Mouse (Mus musculus) G1E (cell line): ENCODE measurements around the gene 1810062G17Rik. TPM values are rescaled to one million over a fixed set of nuclear protein-coding genes. Genes with fewer than 3 reads are reported as not detected.

Source experiments
- ATAC-seq: 2 replicates; pipeline ENCODE4 v1.8.0; 2016; ENCODE audit warnings: mild to moderate bottlenecking; ENCODE audit not compliant: insufficient number of reproducible peaks, poor library complexity, low FRiP score, severe bottlenecking; ENCODE audit errors: extremely low read depth
- DNase-seq: peaks from one replicate; pipeline ENCODE4 v3.0.0; 2012; ENCODE audit warnings: low spot score
- H3K27me3 ChIP-seq: 2 replicates; pipeline ENCODE4 v1.6.1; 2012; ENCODE audit warnings: mild to moderate bottlenecking, low read length, inconsistent platforms; ENCODE audit not compliant: insufficient read depth
- H3K36me3 ChIP-seq: replicated peaks from 2 replicates; pipeline ENCODE3; 2012; ENCODE audit warnings: mild to moderate bottlenecking, inconsistent platforms
- H3K4me1 ChIP-seq: 2 replicates; pipeline ENCODE4 v1.6.1; 2012; ENCODE audit warnings: low read depth, low read length, inconsistent platforms, mixed read lengths; ENCODE audit not compliant: insufficient read depth
- H3K4me3 ChIP-seq: 2 replicates; pipeline ENCODE4 v1.5.1; 2012; ENCODE audit warnings: low read depth, mild to moderate bottlenecking, inconsistent platforms, low read length, moderate library complexity, mixed read lengths
- H3K9me3 ChIP-seq: replicated peaks from 2 replicates; pipeline ENCODE4 v1.6.1; 2012; ENCODE audit warnings: inconsistent platforms
- CTCF ChIP-seq: IDR thresholded peaks from 2 replicates; pipeline ENCODE4 v1.5.1; 2012; ENCODE audit warnings: low read depth, low read length, inconsistent platforms, mixed read lengths
- GATA1 ChIP-seq: IDR thresholded peaks from 2 replicates; pipeline ENCODE4 v1.6.1; 2012; ENCODE audit warnings: borderline replicate concordance, low read length, inconsistent platforms, mixed read lengths
- GATA2 ChIP-seq: IDR thresholded peaks from 2 replicates; pipeline ENCODE4 v1.6.1; 2012; ENCODE audit warnings: low read depth, low read length, inconsistent platforms, borderline replicate concordance
- POLR2AphosphoS5 ChIP-seq: IDR thresholded peaks from 2 replicates; pipeline ENCODE4 v1.6.1; 2012; ENCODE audit warnings: low read depth, low read length, inconsistent platforms; ENCODE audit not compliant: insufficient replicate concordance
- TAL1 ChIP-seq: conservative IDR thresholded peaks from 2 replicates; pipeline ENCODE4 v1.6.1; 2012; ENCODE audit warnings: low read depth, low read length, inconsistent platforms, mixed read lengths
- polyA plus RNA-seq: library from polyadenylated mRNA; stranded (reverse); fragments of >175 nt; gene quantifications from 2 replicates; pipeline ENCODE4 v1.2.3, GENCODE M21; 2012
- total RNA-seq, 2 experiments: library from RNA; stranded (forward) in 1 of 2; stranded (reverse) in 1 of 2; fragments of 200-1000 nt in 1 of 2; fragments of >200 nt in 1 of 2; fragmentation: Nextera tagmentation in 1 of 2; gene quantifications; 2 replicates each; pipeline ENCODE4 v1.2.3; 2014 to 2017

The 1810062G17Rik gene
- total and polyA plus RNA-seq, 3 experiments, result 0.44 TPM; not detected in 2

DNA sequence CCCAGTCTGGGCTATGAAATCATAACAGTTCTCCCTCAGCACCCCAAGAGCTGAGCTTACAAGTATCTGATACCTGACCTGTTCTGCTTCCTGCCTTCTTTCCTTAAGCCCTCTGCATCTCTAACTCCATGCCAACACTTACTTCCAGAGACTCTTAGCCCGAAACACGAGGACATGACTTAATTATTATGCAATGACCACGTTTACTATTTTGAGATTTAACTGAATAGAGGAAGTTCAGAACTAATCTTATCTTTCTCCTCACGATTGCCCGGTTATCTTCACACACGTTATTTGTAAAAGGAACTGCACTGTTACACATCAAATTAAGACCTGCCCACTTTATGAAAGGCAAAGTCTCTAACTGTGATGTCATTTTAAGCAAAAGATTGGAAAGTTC is 28.8 kb upstream of the 1810062G17Rik start:
- no peaks in the 10 kb centered on the region for H3K9me3 ChIP-seq
- H3K4me1 ChIP-seq, result peaks cover 48% of the 10 kb centered on the region
- peaks cover 32% of the 10 kb centered on the region for H3K36me3 ChIP-seq
- DNase-seq (peak; percentile 32), ATAC-seq (peak; percentile 83)
- H3K27me3 ChIP-seq, result no peaks in the 10 kb centered on the region
- TF ChIP-seq GATA1 (no peak), GATA2 (no peak), CTCF (no peak), POLR2AphosphoS5 (no peak), TAL1 (no peak)
- H3K4me3 ChIP-seq, result no peak overlapping the region; the same call in 1 of the 2 replicates

DNA sequence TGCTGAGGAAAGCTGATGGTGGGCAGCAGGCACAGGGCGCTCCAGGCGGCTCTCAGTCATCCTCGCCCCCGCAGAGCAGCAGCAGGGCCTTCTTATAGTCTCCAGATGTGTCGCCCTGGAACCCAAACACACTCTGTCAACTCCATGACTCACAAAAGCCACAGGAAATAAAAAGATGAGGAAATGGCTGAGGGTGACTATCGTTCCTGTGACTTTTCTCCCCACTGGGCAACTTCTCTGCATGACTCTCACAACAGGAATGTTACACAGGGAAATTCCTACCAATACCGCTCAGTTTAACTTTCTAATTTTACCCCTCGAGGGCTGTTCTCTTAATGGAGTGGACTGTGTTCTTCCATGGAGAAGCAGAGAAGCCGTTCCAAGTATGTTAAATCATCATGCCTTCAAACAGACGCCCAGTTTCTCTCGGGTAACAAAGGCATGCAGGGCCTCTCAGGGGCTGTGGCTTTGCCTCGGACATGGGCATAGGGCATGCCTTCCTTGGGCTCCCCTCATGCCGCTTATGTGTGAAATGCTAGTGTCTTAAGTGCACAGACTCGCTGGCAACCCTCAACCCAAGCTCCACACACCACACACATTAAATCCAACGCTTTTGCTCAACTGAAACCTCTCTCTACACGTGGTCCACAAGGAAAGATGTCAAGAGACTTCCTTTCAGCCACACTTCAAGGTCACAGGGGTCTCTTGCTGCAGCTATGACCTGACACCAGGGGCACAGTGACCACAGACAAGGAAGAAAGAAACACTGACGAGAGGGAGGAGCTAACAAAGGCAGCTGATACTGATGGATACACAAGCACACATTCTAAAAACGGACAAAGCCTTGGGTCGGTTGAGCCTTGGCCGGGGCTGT is 26.2 kb upstream of the 1810062G17Rik start:
- H3K9me3 ChIP-seq, result no peaks in the 10 kb centered on the region
- H3K4me3 ChIP-seq, result no peak overlapping the region
- H3K27me3 ChIP-seq, result no peaks in the 10 kb centered on the region
- TF ChIP-seq POLR2AphosphoS5 (no peak), CTCF (no peak), GATA1 (no peak), TAL1 (no peak), GATA2 (no peak)
- DNase-seq (no peak), ATAC-seq (no peak)
- peaks cover 48% of the 10 kb centered on the region for H3K4me1 ChIP-seq
- H3K36me3 ChIP-seq, result peaks cover 51% of the 10 kb centered on the region

DNA sequence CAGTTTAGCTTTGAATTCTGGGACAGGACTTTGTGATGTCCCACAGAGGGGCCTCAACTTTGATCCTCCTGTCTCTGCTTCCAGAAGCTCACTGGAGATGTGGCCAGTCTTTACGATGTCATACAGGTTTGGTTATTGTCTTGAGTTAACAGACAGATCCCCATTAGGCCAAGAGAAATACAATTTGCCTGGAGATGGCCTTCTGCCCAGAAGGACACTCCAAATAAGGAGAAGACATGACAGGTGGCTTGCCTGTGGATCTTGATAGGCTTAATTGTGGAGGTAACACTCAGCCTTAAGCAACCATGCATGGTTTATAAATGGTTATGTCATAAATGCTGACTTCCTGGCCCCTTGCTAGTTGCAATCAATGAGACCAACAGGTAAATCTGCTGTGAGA is 23.2 kb upstream of the 1810062G17Rik start:
- no peak overlapping the region for H3K4me3 ChIP-seq
- H3K4me1 ChIP-seq, result peaks cover 33% of the 10 kb centered on the region
- DNase-seq, result no peak
- no peaks in the 10 kb centered on the region for H3K9me3 ChIP-seq
- no peaks in the 10 kb centered on the region for H3K27me3 ChIP-seq
- no peak for ATAC-seq
- H3K36me3 ChIP-seq, result peaks cover 75% of the 10 kb centered on the region
- no peak for TF ChIP-seq POLR2AphosphoS5

DNA sequence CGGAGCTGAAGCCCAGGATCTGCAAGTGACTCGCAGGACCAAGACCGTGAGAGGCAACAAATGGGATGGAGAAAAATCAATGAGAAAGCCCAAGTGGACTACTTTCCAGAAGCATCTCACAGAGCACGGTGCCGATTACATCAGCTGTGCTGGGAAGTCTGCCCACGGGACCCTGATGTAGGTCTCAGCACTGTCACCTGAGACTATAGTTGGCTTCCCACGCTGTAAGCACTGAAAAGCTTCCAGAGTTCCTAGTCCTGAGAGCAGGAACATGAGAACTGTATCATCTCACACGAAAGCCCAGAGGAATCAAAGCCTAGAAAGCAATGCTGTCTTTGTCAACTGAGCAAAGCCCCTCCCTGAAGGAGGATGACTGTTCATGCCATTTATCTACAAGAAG is 20.6 kb upstream of the 1810062G17Rik start:
- H3K36me3 ChIP-seq, result peaks cover 79% of the 10 kb centered on the region
- H3K27me3 ChIP-seq, result no peaks in the 10 kb centered on the region
- ATAC-seq (no peak), DNase-seq (no peak)
- TF ChIP-seq GATA1 (no peak), CTCF (no peak)
- no peaks in the 10 kb centered on the region for H3K9me3 ChIP-seq
- no peak overlapping the region for H3K4me3 ChIP-seq
- H3K4me1 ChIP-seq, result peaks cover 10% of the 10 kb centered on the region; the same call in 1 of the 2 replicates

DNA sequence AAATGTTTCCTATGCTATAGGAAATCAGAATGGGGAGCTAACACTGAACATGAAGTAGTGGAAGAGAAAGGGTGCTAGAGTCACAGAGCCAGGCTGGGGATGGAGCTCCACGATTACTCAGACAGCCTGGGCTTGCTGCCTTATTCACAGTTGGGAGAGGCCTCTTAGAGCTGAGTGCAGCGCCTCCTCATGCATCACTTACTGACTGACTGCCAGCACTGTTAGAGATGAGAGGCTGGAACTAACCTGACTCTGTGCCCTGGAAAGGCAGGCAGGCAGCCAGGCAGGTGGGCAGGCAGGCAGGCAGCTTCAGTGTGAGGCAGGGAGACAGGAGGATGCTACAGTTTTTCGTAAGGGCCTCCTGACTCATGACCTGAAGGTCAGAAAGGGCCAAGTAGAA is 20.2 kb upstream of the 1810062G17Rik start:
- Histone ChIP-seq H3K36me3 (peaks cover 77% of the 10 kb centered on the region), H3K9me3 (no peaks in the 10 kb centered on the region), H3K4me3 (no peak overlapping the region), H3K27me3 (no peaks in the 10 kb centered on the region), H3K4me1 (peaks cover 6% of the 10 kb centered on the region; the same call in 1 of the 2 replicates)
- TF ChIP-seq POLR2AphosphoS5 (no peak), CTCF (no peak), GATA1 (no peak), GATA2 (no peak), TAL1 (no peak)
- no peak for ATAC-seq
- DNase-seq, result no peak

DNA sequence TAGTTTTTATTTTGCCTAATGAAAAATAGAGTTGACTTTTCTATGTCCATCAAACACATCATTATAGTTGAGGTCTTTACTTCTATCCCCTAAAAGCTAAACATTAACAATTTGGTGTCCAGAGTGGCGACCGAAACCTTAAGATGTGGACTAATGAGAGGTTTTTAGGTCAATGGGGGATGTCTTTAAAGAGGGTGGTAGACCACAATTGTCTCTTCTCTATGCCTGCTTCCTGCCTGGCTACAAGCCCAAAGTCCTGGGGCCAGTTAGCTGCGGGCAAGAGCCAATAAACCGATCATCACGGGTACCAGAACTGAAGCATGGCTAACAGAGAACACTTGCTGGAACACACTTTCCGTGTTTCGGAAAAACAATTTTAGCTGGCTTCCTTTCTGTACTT is 15.0 kb upstream of the 1810062G17Rik start:
- H3K4me3 ChIP-seq, result no peak overlapping the region
- ATAC-seq (no peak), DNase-seq (no peak)
- H3K9me3 ChIP-seq, result no peaks in the 10 kb centered on the region
- H3K4me1 ChIP-seq, result peaks cover 27% of the 10 kb centered on the region
- peaks cover 59% of the 10 kb centered on the region for H3K36me3 ChIP-seq
- no peak for TF ChIP-seq GATA1
- no peak for TF ChIP-seq TAL1
- TF ChIP-seq GATA2, result no peak
- no peak for TF ChIP-seq POLR2AphosphoS5
- TF ChIP-seq CTCF, result no peak
- H3K27me3 ChIP-seq, result no peaks in the 10 kb centered on the region
